Mouse (Mus musculus) hindbrain, embryonic 12.5 days (tissue): ENCODE measurements around the gene Tom1l1. TPM values are rescaled to one million over a fixed set of nuclear protein-coding genes. Genes with fewer than 3 reads are reported as not detected.

Experiments used
- polyA plus RNA-seq: library from polyadenylated mRNA; unstranded; fragments of >200 nt; fragmentation: Nextera tagmentation; extraction: Ambion mirVana; gene quantifications from 2 replicates; pipeline ENCODE4 v1.2.1, GENCODE M21; 2016

Gene Tom1l1
- polyA plus RNA-seq, 1 experiment from 2014 or later = 17.0 TPM

Other genes starting within 250 kb of the Tom1l1 start
- gene Stxbp4, start 50.3 kb downstream of the Tom1l1 start, polyA plus RNA-seq = 37.6 and 38.6 TPM in 2 replicates
- gene Cox11, start 50.2 kb downstream of the Tom1l1 start, polyA plus RNA-seq = 39.2 and 47.1 TPM in 2 replicates